Mouse (Mus musculus): ENCODE data around the gene Lats2.

DNA sequence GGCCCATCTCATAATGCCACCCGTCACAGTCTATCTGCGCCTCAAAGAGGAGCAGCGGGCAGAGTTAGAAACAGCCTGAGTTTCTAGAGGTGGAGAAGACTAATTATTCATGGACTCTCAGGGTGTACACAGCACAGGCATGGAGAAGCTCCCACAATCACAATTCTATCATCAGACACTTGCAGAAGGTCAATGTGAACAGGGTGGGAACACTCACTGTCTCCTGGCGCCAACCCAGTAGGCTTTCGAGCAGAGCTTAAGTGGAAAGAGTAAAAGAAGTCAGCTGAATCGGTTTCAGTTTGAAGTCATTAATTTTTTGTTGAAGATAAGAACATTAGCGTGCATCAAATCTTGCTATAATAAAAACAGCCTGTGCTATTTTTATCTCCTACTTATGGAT lies 49.6 kb downstream of the Lats2 start:
- TF ChIP-seq CTCF (IDR thresholded peaks at IDR 0.05; ENCODE audit: low read depth) = no peak
- TF ChIP-seq EP300 (IDR thresholded peaks at IDR 0.05; ENCODE audit: low read depth) = no peak

Measured in liver, embryonic 14.5 days (tissue).